Mouse (Mus musculus) kidney, embryonic 14.5 days (tissue): ENCODE data around the gene Fam81b. TPM values are rescaled to one million over a fixed set of nuclear protein-coding genes. Genes with fewer than 3 reads are reported as not detected.

Experiments used
- ATAC-seq: fragments of 200-750 bp; cut with Nextera tagmentation; 2 replicates; pipeline ENCODE4 v1.8.0; 2017; ENCODE audit warnings: moderate number of reproducible peaks, mild to moderate bottlenecking, moderate TSS enrichment, moderate library complexity; ENCODE audit not compliant: low FRiP score, low TSS enrichment
- H3K27ac ChIP-seq: fragments of 300-500 bp; sonication (generic); 2 replicates; pipeline ENCODE4 v1.5.1; 2014; ENCODE audit warnings: low read depth, mild to moderate bottlenecking, low read length, moderate library complexity, mixed read lengths
- H3K27me3 ChIP-seq: fragments of 300-500 bp; sonication (generic); 2 replicates; pipeline ENCODE4 v1.6.1; 2014; ENCODE audit warnings: mild to moderate bottlenecking, low read length; ENCODE audit not compliant: control insufficient read depth, insufficient read depth
- H3K36me3 ChIP-seq: fragments of 300-500 bp; sonication (generic); 2 replicates; pipeline ENCODE4 v1.6.1; 2014; ENCODE audit warnings: low read length, mixed read lengths; ENCODE audit not compliant: control insufficient read depth, insufficient read depth
- H3K4me1 ChIP-seq: fragments of 300-500 bp; sonication (generic); 2 replicates; pipeline ENCODE4 v1.6.1; 2014; ENCODE audit warnings: low read length, mixed read lengths; ENCODE audit not compliant: control insufficient read depth, insufficient read depth
- H3K4me2 ChIP-seq: fragments of 300-500 bp; sonication (generic); replicated peaks from 2 replicates; pipeline ENCODE4 v1.6.1; 2014; ENCODE audit warnings: low read depth, mild to moderate bottlenecking, low read length
- H3K4me3 ChIP-seq: fragments of 300-500 bp; sonication (generic); 2 replicates; pipeline ENCODE4 v1.5.1; 2014; ENCODE audit warnings: mild to moderate bottlenecking, low read length
- H3K9ac ChIP-seq: fragments of 300-500 bp; sonication (generic); 2 replicates; pipeline ENCODE4 v1.6.1; 2014; ENCODE audit warnings: low read depth, mild to moderate bottlenecking, low read length, moderate library complexity
- H3K9me3 ChIP-seq: fragments of 300-500 bp; sonication (generic); 2 replicates; pipeline ENCODE4 v1.6.1; 2016; ENCODE audit warnings: low read length; ENCODE audit not compliant: control insufficient read depth
- WGBS: fragments of 180-500 bp; shearing (Covaris S2); extraction: QIAGEN DNeasy Blood & Tissue Kit; methylation state at CpG from one replicate; pipeline ENCODE4 v1.1.7; 2014; 5-methylcytosine and 5-hydroxymethylcytosine counted together
- polyA plus RNA-seq: library from polyadenylated mRNA; unstranded; fragments of >200 nt; fragmentation: Nextera tagmentation; extraction: Ambion mirVana; gene quantifications from 2 replicates; pipeline ENCODE4 v1.2.1, GENCODE M21; 2014

Fam81b gene
- polyA plus RNA-seq, 1 experiment from 2014 or later: not detected

GRCm38 (mm10) chr13:76214928-76215327, 89.9 kb downstream of the Fam81b start:
- WGBS: 82% methylated on average over 2 of the region's 2 CpGs
- no peaks in the 10 kb centered on the region for H3K27me3 ChIP-seq
- H3K9me3 ChIP-seq: no peaks in the 10 kb centered on the region
- H3K36me3 ChIP-seq: no peaks in the 10 kb centered on the region
- no peak overlapping the region for H3K9ac ChIP-seq
- no peak overlapping the region for H3K27ac ChIP-seq
- ATAC-seq: no peak
- no peak overlapping the region for H3K4me3 ChIP-seq
- no peak overlapping the region for H3K4me2 ChIP-seq
- H3K4me1 ChIP-seq: no peaks in the 10 kb centered on the region

- no peaks in the 10 kb centered on the region for H3K4me1 ChIP-seq
- H3K9ac ChIP-seq: no peak overlapping the region
- no peak overlapping the region for H3K27ac ChIP-seq
- no peaks in the 10 kb centered on the region for H3K9me3 ChIP-seq
- no peaks in the 10 kb centered on the region for H3K27me3 ChIP-seq
- no peak overlapping the region for H3K4me3 ChIP-seq
- no peak for ATAC-seq
- WGBS: 89% methylated on average over 4 of the region's 4 CpGs
- no peaks in the 10 kb centered on the region; the same call in 1 of the 2 replicates for H3K36me3 ChIP-seq
- no peak overlapping the region for H3K4me2 ChIP-seq
These were observed 104.9 kb downstream of the Fam81b start for GRCm38 (mm10) chr13:76199943-76200342.

GRCm38 (mm10) chr13:76197297-76197848, 107.5 kb downstream of the Fam81b start:
- no peak overlapping the region for H3K27ac ChIP-seq
- no peak overlapping the region for H3K4me3 ChIP-seq
- ATAC-seq: no peak
- peaks cover 2% of the 10 kb centered on the region; the same call in 1 of the 2 replicates for H3K36me3 ChIP-seq
- no peaks in the 10 kb centered on the region for H3K4me1 ChIP-seq
- no peak overlapping the region for H3K9ac ChIP-seq
- no peak overlapping the region for H3K4me2 ChIP-seq
- H3K27me3 ChIP-seq: no peaks in the 10 kb centered on the region
- no peaks in the 10 kb centered on the region for H3K9me3 ChIP-seq
- WGBS: 82% methylated on average over 3 of the region's 3 CpGs

GRCm38 (mm10) chr13:76195431-76196138, 109.3 kb downstream of the Fam81b start:
- no peak overlapping the region for H3K4me2 ChIP-seq
- no peak overlapping the region for H3K27ac ChIP-seq
- no peak overlapping the region for H3K9ac ChIP-seq
- no peaks in the 10 kb centered on the region for H3K9me3 ChIP-seq
- no peaks in the 10 kb centered on the region for H3K27me3 ChIP-seq
- H3K4me3 ChIP-seq: no peak overlapping the region
- H3K36me3 ChIP-seq: peaks cover 9% of the 10 kb centered on the region; the same call in 1 of the 2 replicates
- 95% methylated on average over 8 of the region's 8 CpGs for WGBS
- H3K4me1 ChIP-seq: no peaks in the 10 kb centered on the region
- no peak for ATAC-seq

GRCm38 (mm10) chr13:76194937-76195336, 109.9 kb downstream of the Fam81b start:
- Histone ChIP-seq H3K4me3 (no peak overlapping the region), H3K27ac (no peak overlapping the region), H3K4me1 (no peaks in the 10 kb centered on the region), H3K9me3 (no peaks in the 10 kb centered on the region), H3K9ac (no peak overlapping the region), H3K4me2 (no peak overlapping the region), H3K27me3 (no peaks in the 10 kb centered on the region), H3K36me3 (peaks cover 13% of the 10 kb centered on the region; the same call in 1 of the 2 replicates)
- ATAC-seq: no peak

- ATAC-seq: no peak
- H3K9me3 ChIP-seq: no peaks in the 10 kb centered on the region
- H3K4me3 ChIP-seq: no peak overlapping the region
- H3K36me3 ChIP-seq: peaks cover 33% of the 10 kb centered on the region
- H3K27me3 ChIP-seq: no peaks in the 10 kb centered on the region
- no peak overlapping the region for H3K4me2 ChIP-seq
- H3K27ac ChIP-seq: no peak overlapping the region
- WGBS: 81% methylated on average over 3 of the region's 3 CpGs
- no peak overlapping the region for H3K9ac ChIP-seq
- no peaks in the 10 kb centered on the region for H3K4me1 ChIP-seq
These were observed 114.6 kb downstream of the Fam81b start for GRCm38 (mm10) chr13:76190273-76190672.

GRCm38 (mm10) chr13:76189190-76189589, 115.7 kb downstream of the Fam81b start:
- H3K9ac ChIP-seq: no peak overlapping the region
- WGBS: 89% methylated on average over 3 of the region's 3 CpGs
- H3K4me3 ChIP-seq: no peak overlapping the region
- H3K27ac ChIP-seq: no peak overlapping the region
- H3K36me3 ChIP-seq: peaks cover 35% of the 10 kb centered on the region
- H3K4me2 ChIP-seq: no peak overlapping the region
- H3K27me3 ChIP-seq: no peaks in the 10 kb centered on the region
- ATAC-seq: no peak
- no peaks in the 10 kb centered on the region for H3K4me1 ChIP-seq
- H3K9me3 ChIP-seq: no peaks in the 10 kb centered on the region

- Histone ChIP-seq H3K4me1 (no peaks in the 10 kb centered on the region), H3K36me3 (peaks cover 38% of the 10 kb centered on the region), H3K27me3 (no peaks in the 10 kb centered on the region), H3K4me2 (no peak overlapping the region), H3K9me3 (no peaks in the 10 kb centered on the region), H3K27ac (no peak overlapping the region), H3K4me3 (no peak overlapping the region), H3K9ac (no peak overlapping the region)
- WGBS: 93% methylated on average over 5 of the region's 5 CpGs
- no peak for ATAC-seq
These were observed 117.2 kb downstream of the Fam81b start for GRCm38 (mm10) chr13:76187651-76188050.

GRCm38 (mm10) chr13:76178700-76179099, 126.2 kb downstream of the Fam81b start:
- no peaks in the 10 kb centered on the region for H3K4me1 ChIP-seq
- ATAC-seq: no peak
- H3K4me3 ChIP-seq: no peak overlapping the region
- peaks cover 17% of the 10 kb centered on the region; the same call in 1 of the 2 replicates for H3K36me3 ChIP-seq
- no peak overlapping the region for H3K27ac ChIP-seq
- H3K9me3 ChIP-seq: peaks cover 3% of the 10 kb centered on the region; the same call in 1 of the 2 replicates
- H3K27me3 ChIP-seq: no peaks in the 10 kb centered on the region
- H3K4me2 ChIP-seq: no peak overlapping the region
- H3K9ac ChIP-seq: no peak overlapping the region
- 94% methylated on average over 5 of the region's 5 CpGs for WGBS
